Mouse (Mus musculus) ovary, adult 18-20 months (tissue): ENCODE measurements at regions not wholly inside any gene's neighbourhood (a gene's known extent, or its start where the extent isn't known, plus 50 kb on each side); places are given as distances from the start of the nearest gene placed in this dataset.
A peak's percentile ranks its signal among the peaks of the same experiment; 100 is the strongest.

Experiments used
- DNase-seq: peaks from one replicate; pipeline ENCODE4 v3.0.0; 2022; ENCODE audit warnings: low spot score, mixed read lengths

- DNase-seq = no peak
Measured at GRCm38 (mm10) chr6:141027787-141028186, 221.3 kb upstream of the Pde3a start.

- DNase-seq = no peak
Measured at GRCm38 (mm10) chr6:141034824-141035223, 214.2 kb upstream of the Pde3a start.

- peak; percentile 7 for DNase-seq
Measured at GRCm38 (mm10) chr6:141041358-141041757, 207.7 kb upstream of the Pde3a start.

- peak; percentile 47 for DNase-seq
Measured at GRCm38 (mm10) chr6:141041781-141042625, 207.1 kb upstream of the Pde3a start.

- DNase-seq = no peak
Measured at GRCm38 (mm10) chr6:141048271-141048670, 200.8 kb upstream of the Pde3a start.

- no peak for DNase-seq
Measured at GRCm38 (mm10) chr6:141050038-141050684, 198.9 kb upstream of the Pde3a start.

GRCm38 (mm10) chr6:141054026-141054425 is 195.0 kb upstream of the Pde3a start:
- no peak for DNase-seq

GRCm38 (mm10) chr6:141059250-141059916 is 189.7 kb upstream of the Pde3a start:
- DNase-seq = no peak

GRCm38 (mm10) chr6:141065724-141066123 is 183.3 kb upstream of the Pde3a start:
- DNase-seq = no peak

- no peak for DNase-seq
Measured at GRCm38 (mm10) chr6:141068861-141069467, 180.1 kb upstream of the Pde3a start.

- DNase-seq = no peak
Measured at GRCm38 (mm10) chr6:141069896-141070295, 179.2 kb upstream of the Pde3a start.

- no peak for DNase-seq
Measured at GRCm38 (mm10) chr6:141071507-141071906, 177.6 kb upstream of the Pde3a start.

- DNase-seq = no peak
Measured at GRCm38 (mm10) chr6:141091076-141091780, 157.8 kb upstream of the Pde3a start.

GRCm38 (mm10) chr6:141091781-141092140 is 157.3 kb upstream of the Pde3a start:
- DNase-seq = no peak

- no peak for DNase-seq
Measured at GRCm38 (mm10) chr6:141097338-141098122, 151.5 kb upstream of the Pde3a start.

GRCm38 (mm10) chr6:141118287-141118686 is 130.8 kb upstream of the Pde3a start:
- no peak for DNase-seq

- DNase-seq = no peak
Measured at GRCm38 (mm10) chr6:141126614-141127396, 122.3 kb upstream of the Pde3a start.

GRCm38 (mm10) chr6:141129596-141129995 is 119.5 kb upstream of the Pde3a start:
- DNase-seq = no peak

- DNase-seq = no peak
Measured at GRCm38 (mm10) chr6:141134176-141134575, 114.9 kb upstream of the Pde3a start.

- no peak for DNase-seq
Measured at GRCm38 (mm10) chr6:141136664-141137375, 112.2 kb upstream of the Pde3a start.
